Mouse (Mus musculus) liver, postnatal 0 days (tissue): ENCODE measurements at regions not wholly inside any gene's neighbourhood (a gene's known extent, or its start where the extent isn't known, plus 50 kb on each side); places are given as distances from the start of the nearest gene placed in this dataset.

Experiments
- ATAC-seq: fragments of 200-750 bp; cut with Nextera tagmentation; 2 replicates; pipeline ENCODE4 v1.8.0; 2017; ENCODE audit warnings: mild to moderate bottlenecking, moderate library complexity
- DNase-seq: peaks from one replicate; pipeline ENCODE4 v3.0.0-alpha.2; 2016
- H3K27ac ChIP-seq: fragments of 300-500 bp; sonication (generic); 2 replicates; pipeline ENCODE4 v1.5.1; 2014; ENCODE audit warnings: antibody characterized with exemption, moderate library complexity, mild to moderate bottlenecking, low read depth
- H3K27me3 ChIP-seq: fragments of 300-500 bp; sonication (generic); 2 replicates; pipeline ENCODE4 v1.6.1; 2014; ENCODE audit warnings: low read length, control low read depth, mixed read lengths; ENCODE audit not compliant: insufficient read depth
- H3K36me3 ChIP-seq: fragments of 300-500 bp; sonication (generic); replicated peaks from 2 replicates; pipeline ENCODE4 v1.6.1; 2014; ENCODE audit warnings: mild to moderate bottlenecking, control low read depth, low read length, moderate library complexity, mixed read lengths; ENCODE audit not compliant: insufficient read depth
- H3K4me1 ChIP-seq: fragments of 300-500 bp; sonication (generic); 2 replicates; pipeline ENCODE4 v1.6.1; 2014; ENCODE audit warnings: antibody characterized with exemption, mild to moderate bottlenecking, control low read depth; ENCODE audit not compliant: insufficient read depth
- H3K4me2 ChIP-seq: fragments of 300-500 bp; sonication (generic); 2 replicates; pipeline ENCODE4 v1.6.1; 2014; ENCODE audit warnings: low read depth, mild to moderate bottlenecking, low read length, moderate library complexity, mixed read lengths
- H3K4me3 ChIP-seq: fragments of 300-500 bp; sonication (generic); 2 replicates; pipeline ENCODE4 v1.5.1; 2014; ENCODE audit warnings: low read depth, low read length
- H3K9ac ChIP-seq: fragments of 300-500 bp; sonication (generic); replicated peaks from 2 replicates; pipeline ENCODE4 v1.6.1; 2014; ENCODE audit warnings: mild to moderate bottlenecking, moderate library complexity
- H3K9me3 ChIP-seq: fragments of 300-500 bp; sonication (generic); 2 replicates; pipeline ENCODE4 v1.6.1; 2016; ENCODE audit warnings: mild to moderate bottlenecking, control low read depth, low read length, mixed read lengths
- CTCF ChIP-seq: sonication (generic); IDR thresholded peaks from 2 replicates; pipeline ENCODE4 v1.5.1; 2016; ENCODE audit warnings: antibody characterized with exemption, low read depth
- EP300 ChIP-seq: IDR thresholded peaks from 2 replicates; pipeline ENCODE4 v1.6.1; 2016; ENCODE audit warnings: antibody characterized with exemption, low read depth, mild to moderate bottlenecking
- WGBS: fragments of 180-500 bp; shearing (Covaris S2); extraction: QIAGEN DNeasy Blood & Tissue Kit; methylation state at CpG from one replicate; pipeline ENCODE4 v1.1.7; 2014; ENCODE audit not compliant: insufficient replicate concordance; 5-methylcytosine and 5-hydroxymethylcytosine counted together

- H3K4me1 ChIP-seq, result no peaks in the 10 kb centered on the region
- H3K27ac ChIP-seq, result no peak overlapping the region
- TF ChIP-seq EP300 (no peak), CTCF (no peak)
- no peaks in the 10 kb centered on the region for H3K36me3 ChIP-seq
- no peak overlapping the region for H3K4me2 ChIP-seq
- no peaks in the 10 kb centered on the region for H3K27me3 ChIP-seq
- H3K9ac ChIP-seq, result no peak overlapping the region
- no peak overlapping the region for H3K4me3 ChIP-seq
- WGBS, result 72% methylated on average over 19 of the region's 20 CpGs
- ATAC-seq (no peak), DNase-seq (no peak)
- no peaks in the 10 kb centered on the region for H3K9me3 ChIP-seq
Observed at GRCm38 (mm10) chr11:45491021-45491967, 360.6 kb upstream of the Clint1 start.

- H3K27me3 ChIP-seq, result no peaks in the 10 kb centered on the region
- no peaks in the 10 kb centered on the region for H3K36me3 ChIP-seq
- no peak overlapping the region for H3K27ac ChIP-seq
- no peak for DNase-seq
- H3K9ac ChIP-seq, result no peak overlapping the region
- H3K4me1 ChIP-seq, result no peaks in the 10 kb centered on the region
- TF ChIP-seq CTCF (no peak), EP300 (no peak)
- no peaks in the 10 kb centered on the region for H3K9me3 ChIP-seq
- H3K4me2 ChIP-seq, result no peak overlapping the region
- no peak overlapping the region for H3K4me3 ChIP-seq
- WGBS, result 42% methylated on average over 1 of the region's 1 CpGs
- no peak for ATAC-seq
Observed at GRCm38 (mm10) chr11:45495246-45495645, 356.6 kb upstream of the Clint1 start.

- DNase-seq (no peak), ATAC-seq (no peak)
- Histone ChIP-seq H3K27ac (no peak overlapping the region), H3K36me3 (no peaks in the 10 kb centered on the region), H3K4me1 (no peaks in the 10 kb centered on the region), H3K27me3 (no peaks in the 10 kb centered on the region), H3K4me2 (no peak overlapping the region), H3K9me3 (no peaks in the 10 kb centered on the region), H3K4me3 (no peak overlapping the region), H3K9ac (no peak overlapping the region)
- WGBS, result 56% methylated on average over 4 of the region's 4 CpGs
- TF ChIP-seq CTCF, result no peak
- no peak for TF ChIP-seq EP300
Observed at GRCm38 (mm10) chr11:45508566-45508965, 343.3 kb upstream of the Clint1 start.

DNA sequence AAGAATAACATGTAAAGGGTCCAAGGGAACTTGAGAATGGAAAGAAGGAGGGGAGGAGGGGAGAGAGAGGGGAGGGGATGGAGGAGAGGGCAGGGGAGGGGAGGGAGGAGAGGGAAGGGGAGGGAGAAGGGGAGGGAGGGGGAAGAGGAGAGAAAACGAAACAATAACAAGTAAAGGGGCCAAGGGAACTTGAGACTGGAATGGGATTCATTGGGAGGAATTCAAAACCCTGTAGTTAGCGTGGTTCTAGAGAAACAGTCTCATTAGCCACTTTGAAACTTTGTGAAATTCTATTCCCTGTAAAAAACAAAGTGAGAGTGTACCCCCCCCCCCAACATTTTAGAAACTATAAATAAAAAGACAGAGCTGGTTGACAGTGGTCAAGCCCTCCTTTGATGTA, 342.6 kb upstream of the Clint1 start:
- Histone ChIP-seq H3K4me2 (no peak overlapping the region), H3K4me3 (no peak overlapping the region), H3K9me3 (no peaks in the 10 kb centered on the region), H3K36me3 (no peaks in the 10 kb centered on the region), H3K4me1 (no peaks in the 10 kb centered on the region), H3K9ac (no peak overlapping the region), H3K27me3 (no peaks in the 10 kb centered on the region), H3K27ac (no peak overlapping the region)
- 63% methylated on average over 2 of the region's 2 CpGs for WGBS
- ATAC-seq, result no peak
- DNase-seq, result no peak
- TF ChIP-seq EP300 (no peak), CTCF (no peak)

GRCm38 (mm10) chr11:45514415-45515271, 337.2 kb upstream of the Clint1 start:
- no peak for TF ChIP-seq EP300
- no peak for TF ChIP-seq CTCF
- DNase-seq (no peak), ATAC-seq (no peak)
- 73% methylated on average over 10 of the region's 10 CpGs for WGBS
- no peak overlapping the region for H3K27ac ChIP-seq
- no peak overlapping the region for H3K4me3 ChIP-seq
- H3K36me3 ChIP-seq, result no peaks in the 10 kb centered on the region
- H3K4me2 ChIP-seq, result no peak overlapping the region
- H3K27me3 ChIP-seq, result no peaks in the 10 kb centered on the region
- H3K9ac ChIP-seq, result no peak overlapping the region
- no peaks in the 10 kb centered on the region for H3K4me1 ChIP-seq
- no peaks in the 10 kb centered on the region for H3K9me3 ChIP-seq

DNA sequence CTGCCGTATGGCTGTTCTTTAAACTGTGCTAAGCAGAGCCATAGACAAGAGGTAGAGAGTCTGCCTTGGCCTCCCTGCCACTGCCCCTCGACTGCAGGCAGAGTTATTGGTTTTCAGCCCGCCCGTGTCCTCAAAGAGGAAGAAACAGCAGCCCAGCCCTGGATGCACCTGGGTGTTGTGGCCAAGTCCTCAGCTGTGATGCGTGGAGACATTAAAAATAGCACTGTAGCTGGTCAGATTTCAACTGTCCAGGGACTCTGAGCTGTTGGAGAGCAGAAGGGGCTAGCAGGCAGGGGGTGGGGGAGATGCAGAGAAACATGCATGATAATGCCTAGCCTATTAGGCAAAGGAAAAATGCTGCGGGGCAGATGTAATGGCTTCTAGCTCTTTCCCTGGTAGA, 327.1 kb upstream of the Clint1 start:
- Histone ChIP-seq H3K36me3 (no peaks in the 10 kb centered on the region), H3K4me2 (no peak overlapping the region), H3K4me3 (no peak overlapping the region), H3K9ac (no peak overlapping the region), H3K9me3 (no peaks in the 10 kb centered on the region), H3K27ac (peak overlapping the region; percentile 53), H3K4me1 (no peaks in the 10 kb centered on the region), H3K27me3 (no peaks in the 10 kb centered on the region)
- WGBS, result 33% methylated on average over 6 of the region's 6 CpGs
- ATAC-seq (peak; percentile 51; the same call in 1 of the 2 replicates), DNase-seq (peak; percentile 38)
- no peak; the same call in 1 of the 2 replicates for TF ChIP-seq EP300
- TF ChIP-seq CTCF, result no peak
